Mouse (Mus musculus): ENCODE measurements around the gene Cat.

Gene Cat

GRCm38 (mm10) chr2:103435110-103435509 lies 49.9 kb downstream of the Cat start:
- DNase-seq (ENCODE audit: low spot score), result no peak

GRCm38 (mm10) chr2:103432695-103433275 lies 52.2 kb downstream of the Cat start:
- DNase-seq (ENCODE audit: low spot score), result no peak

- no peak for DNase-seq (ENCODE audit: low spot score)
Measured at GRCm38 (mm10) chr2:103430712-103431111, 54.2 kb downstream of the Cat start.

- DNase-seq (ENCODE audit: low spot score), result no peak
Measured at GRCm38 (mm10) chr2:103428356-103428755, 56.6 kb downstream of the Cat start.

- no peak for DNase-seq (ENCODE audit: low spot score)
Measured at GRCm38 (mm10) chr2:103425456-103426063, 59.4 kb downstream of the Cat start.

GRCm38 (mm10) chr2:103424349-103425026 lies 60.5 kb downstream of the Cat start:
- peak; percentile 80 for DNase-seq (ENCODE audit: low spot score)

GRCm38 (mm10) chr2:103423884-103424283 lies 61.1 kb downstream of the Cat start:
- DNase-seq (ENCODE audit: low spot score), result no peak

GRCm38 (mm10) chr2:103420650-103421507 lies 64.1 kb downstream of the Cat start:
- DNase-seq (ENCODE audit: low spot score), result no peak

GRCm38 (mm10) chr2:103415774-103416173 lies 69.2 kb downstream of the Cat start:
- DNase-seq (ENCODE audit: low spot score), result no peak

GRCm38 (mm10) chr2:103413381-103413780 lies 71.6 kb downstream of the Cat start:
- no peak for DNase-seq (ENCODE audit: low spot score)

GRCm38 (mm10) chr2:103411816-103412215 lies 73.1 kb downstream of the Cat start:
- no peak for DNase-seq (ENCODE audit: low spot score)

GRCm38 (mm10) chr2:103411348-103411747 lies 73.6 kb downstream of the Cat start, which contains the start of gene Elf5:
TSS of gene Elf5 (plus strand) at chr2:103411688.
- DNase-seq (ENCODE audit: low spot score), result no peak

- no peak for DNase-seq (ENCODE audit: low spot score)
Measured at GRCm38 (mm10) chr2:103406239-103406638, 78.7 kb downstream of the Cat start.

Measured in embryo, embryonic 10.5 days (tissue).